Mouse (Mus musculus) hindbrain, embryonic 16.5 days (tissue): ENCODE measurements around the gene Hrc. TPM values are rescaled to one million over a fixed set of nuclear protein-coding genes. Genes with fewer than 3 reads are reported as not detected.

Source experiments
- ATAC-seq: fragments of 200-750 bp; cut with Nextera tagmentation; 2 replicates; pipeline ENCODE4 v1.8.0; 2017; ENCODE audit warnings: moderate TSS enrichment, moderate library complexity
- H3K27ac ChIP-seq: fragments of 300-500 bp; sonication (generic); 2 replicates; pipeline ENCODE4 v1.5.1; 2014; ENCODE audit warnings: low read depth, mild to moderate bottlenecking, control low read depth, low read length, moderate library complexity
- H3K27me3 ChIP-seq: fragments of 300-500 bp; sonication (generic); replicated peaks from 2 replicates; pipeline ENCODE4 v1.6.1; 2014; ENCODE audit warnings: low read length; ENCODE audit not compliant: control insufficient read depth, insufficient read depth
- H3K36me3 ChIP-seq: fragments of 300-500 bp; sonication (generic); 2 replicates; pipeline ENCODE4 v1.6.1; 2014; ENCODE audit warnings: mild to moderate bottlenecking, low read length, moderate library complexity, mixed read lengths; ENCODE audit not compliant: control insufficient read depth, insufficient read depth
- H3K4me1 ChIP-seq: fragments of 300-500 bp; sonication (generic); 2 replicates; pipeline ENCODE4 v1.6.1; 2014; ENCODE audit warnings: low read depth, low read length; ENCODE audit not compliant: control insufficient read depth, insufficient read depth
- H3K4me2 ChIP-seq: fragments of 300-500 bp; sonication (generic); 2 replicates; pipeline ENCODE4 v1.6.1; 2014; ENCODE audit warnings: mild to moderate bottlenecking, low read length, control low read depth, moderate library complexity
- H3K4me3 ChIP-seq: fragments of 300-500 bp; sonication (generic); 2 replicates; pipeline ENCODE4 v1.5.1; 2014; ENCODE audit warnings: mild to moderate bottlenecking, low read length, control low read depth, moderate library complexity
- H3K9ac ChIP-seq: fragments of 300-500 bp; sonication (generic); 2 replicates; pipeline ENCODE4 v1.6.1; 2014; ENCODE audit warnings: low read depth, mild to moderate bottlenecking, control low read depth, low read length, moderate library complexity
- H3K9me3 ChIP-seq: fragments of 300-500 bp; sonication (generic); 2 replicates; pipeline ENCODE4 v1.6.1; 2014; ENCODE audit warnings: mild to moderate bottlenecking, low read length, moderate library complexity; ENCODE audit not compliant: control insufficient read depth
- WGBS: fragments of 180-500 bp; shearing (Covaris S2); extraction: QIAGEN DNeasy Blood & Tissue Kit; methylation state at CpG from one replicate; pipeline ENCODE4 v1.1.7; 2014; 5-methylcytosine and 5-hydroxymethylcytosine counted together
- polyA plus RNA-seq: library from polyadenylated mRNA; unstranded; fragments of >200 nt; fragmentation: Nextera tagmentation; extraction: Ambion mirVana; gene quantifications from 2 replicates; pipeline ENCODE4 v1.2.1, GENCODE M21; 2015

Gene Hrc
- polyA plus RNA-seq, 1 experiment from 2014 or later, result 0.28 TPM

DNA sequence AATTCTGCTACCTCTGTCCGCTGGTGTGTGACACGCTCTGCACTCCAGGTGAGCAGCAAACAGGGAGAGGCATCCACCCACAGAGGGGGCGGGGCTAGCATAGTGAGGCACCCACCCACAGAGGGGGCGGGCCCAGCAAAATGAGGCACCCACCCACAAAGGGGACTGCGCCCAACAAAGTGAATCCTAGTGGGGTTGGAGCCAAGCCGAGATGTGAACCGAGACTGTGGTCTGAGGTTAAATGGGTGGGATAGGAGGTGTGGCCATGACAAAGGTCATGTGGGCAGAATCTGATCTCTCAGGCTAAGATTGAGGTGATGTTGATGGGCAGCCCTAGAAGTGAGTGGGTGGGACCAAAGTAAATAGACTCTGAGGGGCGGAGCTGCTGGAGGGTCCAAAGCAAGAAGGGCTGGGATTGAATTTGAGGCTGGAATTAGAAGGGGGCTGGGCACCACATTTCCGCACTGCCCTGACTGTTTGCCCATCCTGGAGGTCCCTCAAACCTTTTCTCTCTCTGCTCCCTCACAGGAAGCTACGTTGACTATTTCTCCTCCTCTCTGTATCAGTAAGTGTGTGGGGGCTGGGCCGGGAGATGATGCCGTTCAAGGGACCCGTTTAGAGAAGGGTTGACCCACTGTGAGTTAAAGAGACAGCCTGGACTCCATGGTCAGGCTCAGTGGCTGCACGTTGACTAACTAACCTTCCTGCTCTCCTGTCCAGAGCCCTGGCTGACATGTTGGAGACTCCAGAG lies 3.2 kb downstream of the Hrc start:
- Histone ChIP-seq H3K4me1 (peaks cover 11% of the 10 kb centered on the region), H3K27ac (no peak overlapping the region), H3K4me3 (no peak overlapping the region), H3K27me3 (no peaks in the 10 kb centered on the region; the same call in 1 of the 2 replicates), H3K9ac (no peak overlapping the region), H3K4me2 (no peak overlapping the region; the same call in 1 of the 2 replicates), H3K36me3 (no peaks in the 10 kb centered on the region), H3K9me3 (no peaks in the 10 kb centered on the region)
- no peak for ATAC-seq
- 6% methylated on average over 14 of the region's 14 CpGs for WGBS

DNA sequence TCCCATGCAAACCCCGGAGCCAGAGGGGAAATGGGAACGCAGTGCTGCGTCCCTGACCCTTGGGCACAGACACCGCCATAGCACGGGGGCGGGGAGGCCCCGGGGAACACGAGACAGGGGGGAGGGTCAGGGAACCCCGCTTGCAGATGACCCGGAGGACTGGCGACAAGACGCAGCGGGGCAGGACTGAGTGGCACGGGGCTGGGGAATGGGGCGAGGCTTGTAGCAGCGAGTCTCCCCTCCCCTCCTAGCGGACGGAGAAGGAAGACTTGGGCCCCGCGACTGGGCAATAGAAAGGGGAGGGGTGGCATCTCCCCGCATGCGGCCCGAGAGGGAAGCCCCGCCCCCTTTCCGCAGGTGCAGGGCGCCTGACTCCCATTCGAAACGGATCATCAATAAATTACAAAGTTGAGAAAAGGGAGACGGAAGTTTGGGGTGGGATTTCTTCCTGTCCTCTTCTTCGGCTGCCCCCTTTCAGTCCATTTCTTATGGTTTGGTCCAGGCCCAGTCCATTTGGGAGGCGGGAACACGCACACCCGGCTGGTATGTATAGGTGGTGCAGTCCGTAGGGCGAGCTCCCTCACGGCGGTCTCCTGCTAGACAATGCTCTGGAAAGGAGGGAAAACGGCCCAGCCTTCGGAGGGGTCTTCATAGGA lies 4.4 kb downstream of the Hrc start:
- Histone ChIP-seq H3K27ac (no peak overlapping the region), H3K4me1 (peaks cover 11% of the 10 kb centered on the region), H3K9me3 (no peaks in the 10 kb centered on the region), H3K4me3 (peak overlapping the region; percentile 45), H3K9ac (peak overlapping the region; percentile 70), H3K4me2 (peak overlapping the region; percentile 71), H3K27me3 (no peaks in the 10 kb centered on the region; the same call in 1 of the 2 replicates), H3K36me3 (no peaks in the 10 kb centered on the region)
- ATAC-seq, result peak; percentile 73
- 3% methylated on average over 37 of the region's 39 CpGs for WGBS

DNA sequence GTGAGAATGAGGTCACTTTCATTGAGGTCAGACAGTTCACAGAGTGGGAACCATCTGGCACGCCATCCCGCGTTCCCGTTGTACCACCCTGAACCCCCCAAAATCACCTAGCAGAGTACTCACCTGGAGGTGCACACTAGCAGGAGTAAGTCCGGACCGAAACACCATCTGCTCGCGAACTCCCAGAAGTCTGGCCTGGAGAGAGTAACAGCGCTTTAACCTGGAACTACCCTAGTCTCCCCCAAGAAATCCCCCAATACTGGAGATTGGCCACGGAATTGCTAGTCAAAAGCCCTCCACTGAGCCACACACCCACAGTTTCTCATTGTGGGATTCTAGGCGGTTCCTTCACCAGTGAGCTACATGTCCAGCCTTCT lies 5.0 kb downstream of the Hrc start:
- peak overlapping the region; percentile 45 for H3K4me3 ChIP-seq
- peak overlapping the region; percentile 71 for H3K4me2 ChIP-seq
- H3K36me3 ChIP-seq, result no peaks in the 10 kb centered on the region; the same call in 1 of the 2 replicates
- peaks cover 11% of the 10 kb centered on the region for H3K4me1 ChIP-seq
- peak overlapping the region; percentile 70 for H3K9ac ChIP-seq
- no peaks in the 10 kb centered on the region; the same call in 1 of the 2 replicates for H3K27me3 ChIP-seq
- H3K9me3 ChIP-seq, result no peaks in the 10 kb centered on the region
- WGBS, result 8% methylated on average over 11 of the region's 11 CpGs
- ATAC-seq, result no peak
- H3K27ac ChIP-seq, result no peak overlapping the region

DNA sequence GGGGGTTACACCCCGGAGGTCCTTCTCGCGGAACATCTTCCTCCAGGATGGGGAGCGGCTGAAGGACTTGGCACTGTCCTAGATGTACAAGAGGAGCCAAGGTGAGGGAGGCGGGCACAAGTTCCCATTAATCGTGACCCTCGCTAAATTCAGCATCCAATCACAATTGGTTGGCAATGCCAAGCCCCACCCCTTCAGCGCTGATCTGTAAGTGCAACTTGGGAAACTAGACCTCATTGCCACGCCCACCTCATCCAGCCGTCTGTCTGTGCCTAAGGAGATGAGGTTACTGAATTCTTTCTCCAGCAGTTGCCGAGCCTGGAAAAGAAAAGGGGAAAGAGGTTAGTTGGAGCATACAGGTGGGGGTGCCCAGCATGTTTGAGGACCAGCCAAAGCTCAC lies 5.6 kb downstream of the Hrc start:
- Histone ChIP-seq H3K36me3 (peaks cover 3% of the 10 kb centered on the region), H3K9ac (no peak overlapping the region), H3K9me3 (no peaks in the 10 kb centered on the region), H3K27me3 (no peaks in the 10 kb centered on the region; the same call in 1 of the 2 replicates), H3K27ac (no peak overlapping the region), H3K4me2 (peak overlapping the region; percentile 71), H3K4me3 (no peak overlapping the region), H3K4me1 (peaks cover 11% of the 10 kb centered on the region)
- ATAC-seq, result no peak
- 13% methylated on average over 11 of the region's 11 CpGs for WGBS

DNA sequence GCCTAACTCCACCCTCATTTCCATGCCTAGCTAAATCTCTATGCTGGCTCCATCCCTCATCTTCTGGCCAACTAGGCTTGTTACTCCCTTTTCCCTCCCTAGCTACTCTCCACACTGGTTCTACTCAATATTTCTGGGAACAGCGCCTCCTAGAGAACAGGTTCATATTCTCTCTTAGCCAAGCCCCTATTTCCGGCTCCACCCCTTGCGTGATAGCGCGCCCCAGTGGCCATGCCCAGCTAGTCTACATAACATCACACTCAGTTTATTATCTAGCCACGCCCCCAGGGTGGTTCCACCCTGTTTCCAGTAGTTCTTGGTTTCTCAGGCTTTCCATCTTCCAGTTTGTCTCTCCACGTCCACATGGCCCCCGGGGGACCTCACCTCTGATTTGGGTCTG lies 6.2 kb downstream of the Hrc start:
- H3K27me3 ChIP-seq, result no peaks in the 10 kb centered on the region; the same call in 1 of the 2 replicates
- no peak overlapping the region for H3K9ac ChIP-seq
- 4% methylated on average over 8 of the region's 8 CpGs for WGBS
- no peak overlapping the region for H3K4me3 ChIP-seq
- H3K27ac ChIP-seq, result no peak overlapping the region
- H3K4me2 ChIP-seq, result no peak overlapping the region
- no peaks in the 10 kb centered on the region for H3K9me3 ChIP-seq
- H3K36me3 ChIP-seq, result peaks cover 8% of the 10 kb centered on the region
- H3K4me1 ChIP-seq, result peaks cover 11% of the 10 kb centered on the region
- no peak; the same call in 1 of the 2 replicates for ATAC-seq

DNA sequence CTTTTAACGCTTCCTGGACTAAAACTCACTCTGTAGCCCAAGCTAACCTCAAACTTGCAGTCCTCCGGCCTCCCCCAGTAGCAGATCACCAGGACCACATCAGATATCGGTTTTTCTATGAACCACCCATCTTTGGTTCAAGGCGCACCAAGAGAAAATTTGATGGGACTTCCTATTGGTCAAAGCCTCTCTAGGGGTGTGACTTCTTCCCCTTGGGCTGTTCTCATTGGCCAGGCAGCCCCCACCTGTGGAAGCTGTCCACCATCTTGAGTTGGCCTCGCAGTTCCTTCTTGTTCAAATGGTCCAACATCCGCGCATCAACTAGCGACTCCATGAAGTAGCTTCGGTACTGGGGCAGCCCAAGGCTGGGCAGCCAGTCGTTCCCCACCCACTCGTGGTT lies 7.0 kb downstream of the Hrc start:
- H3K27me3 ChIP-seq, result no peaks in the 10 kb centered on the region; the same call in 1 of the 2 replicates
- H3K27ac ChIP-seq, result no peak overlapping the region
- no peak overlapping the region for H3K4me2 ChIP-seq
- no peak overlapping the region for H3K9ac ChIP-seq
- WGBS, result 92% methylated on average over 11 of the region's 11 CpGs
- no peaks in the 10 kb centered on the region for H3K9me3 ChIP-seq
- H3K36me3 ChIP-seq, result peaks cover 14% of the 10 kb centered on the region
- no peak overlapping the region for H3K4me3 ChIP-seq
- H3K4me1 ChIP-seq, result peaks cover 11% of the 10 kb centered on the region
- no peak for ATAC-seq

DNA sequence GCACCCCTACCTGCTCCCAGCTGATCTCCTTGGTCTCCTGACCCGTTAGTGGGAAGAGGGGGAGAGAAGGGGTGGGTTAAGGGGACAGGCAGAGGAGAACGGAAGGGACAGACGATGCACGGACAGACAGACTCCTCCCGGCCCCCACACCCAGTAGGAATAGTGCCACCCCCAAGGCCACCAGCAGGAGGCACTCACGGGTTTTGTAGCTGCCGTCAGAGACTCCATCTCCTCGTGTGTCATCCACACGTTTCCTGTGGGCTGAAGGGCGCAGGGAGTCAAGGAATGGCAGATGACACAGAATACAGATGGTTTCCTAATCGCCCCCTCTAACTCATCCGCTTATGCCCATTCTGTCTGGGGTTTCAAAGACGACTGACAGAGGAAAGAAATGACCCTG lies 8.5 kb downstream of the Hrc start:
- H3K4me2 ChIP-seq, result no peak overlapping the region
- no peaks in the 10 kb centered on the region for H3K27me3 ChIP-seq
- WGBS, result 32% methylated on average over 13 of the region's 13 CpGs
- H3K36me3 ChIP-seq, result peaks cover 29% of the 10 kb centered on the region
- ATAC-seq, result no peak
- no peak overlapping the region for H3K9ac ChIP-seq
- no peak overlapping the region for H3K27ac ChIP-seq
- no peak overlapping the region for H3K4me3 ChIP-seq
- peaks cover 11% of the 10 kb centered on the region for H3K4me1 ChIP-seq
- no peaks in the 10 kb centered on the region for H3K9me3 ChIP-seq

DNA sequence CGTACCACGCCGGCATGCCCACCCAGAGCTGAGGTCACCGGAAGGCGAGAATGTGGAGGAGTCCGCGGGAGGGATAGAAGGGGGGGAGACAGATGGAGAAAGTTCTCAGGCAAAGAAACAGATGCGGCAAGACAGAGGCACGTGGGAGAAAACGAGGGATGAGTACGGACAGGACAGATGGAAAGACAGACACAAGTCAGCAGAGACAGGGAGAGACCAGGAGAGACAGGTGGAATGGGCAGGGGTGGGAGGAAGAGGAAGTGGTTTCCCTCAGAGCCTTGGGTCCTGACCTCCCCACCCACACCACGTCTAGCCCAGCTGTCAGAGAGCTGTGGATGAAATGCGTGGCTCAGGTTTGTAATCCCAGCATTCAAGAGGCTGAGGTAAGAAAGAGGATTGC lies 11.8 kb downstream of the Hrc start:
- Histone ChIP-seq H3K27ac (no peak overlapping the region), H3K4me2 (no peak overlapping the region), H3K4me1 (no peaks in the 10 kb centered on the region), H3K9me3 (no peaks in the 10 kb centered on the region), H3K4me3 (no peak overlapping the region), H3K9ac (no peak overlapping the region), H3K27me3 (no peaks in the 10 kb centered on the region), H3K36me3 (peaks cover 37% of the 10 kb centered on the region)
- no peak for ATAC-seq
- 76% methylated on average over 13 of the region's 13 CpGs for WGBS

DNA sequence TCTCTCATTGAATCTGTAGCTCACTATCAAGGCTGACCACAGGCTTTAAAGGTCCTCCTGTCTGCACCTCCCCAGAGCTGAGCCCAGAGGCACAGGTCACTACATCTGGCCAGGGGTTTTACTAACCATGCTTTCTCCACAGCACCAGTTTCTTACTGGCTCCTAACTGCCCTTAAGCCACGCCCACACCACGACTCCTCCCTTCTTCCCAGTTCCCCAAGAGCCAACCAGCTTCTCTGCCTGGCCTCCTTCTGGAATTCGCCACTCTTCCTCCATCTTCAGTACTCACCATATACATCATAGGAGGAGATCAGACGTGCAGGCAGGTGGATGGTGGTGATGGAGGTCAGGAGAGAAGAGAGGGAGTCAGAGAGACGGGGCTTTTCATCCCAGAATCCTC lies 18.0 kb downstream of the Hrc start:
- no peak for ATAC-seq
- WGBS, result 21% methylated on average over 5 of the region's 5 CpGs
- H3K4me2 ChIP-seq, result no peak overlapping the region
- no peak overlapping the region for H3K9ac ChIP-seq
- no peaks in the 10 kb centered on the region for H3K9me3 ChIP-seq
- peaks cover 32% of the 10 kb centered on the region for H3K36me3 ChIP-seq
- no peaks in the 10 kb centered on the region for H3K27me3 ChIP-seq
- no peak overlapping the region for H3K4me3 ChIP-seq
- no peak overlapping the region for H3K27ac ChIP-seq
- H3K4me1 ChIP-seq, result no peaks in the 10 kb centered on the region
